Mouse (Mus musculus): ENCODE measurements around the gene Plod1. TPM values are rescaled to one million over a fixed set of nuclear protein-coding genes. Genes with fewer than 3 reads are reported as not detected.
"Not testable (repeated sequence)": the region's sequence is repeated elsewhere in the genome, so short reads cannot be mapped to it uniquely, and the experiment has no call there.

Plod1 gene
- total RNA-seq, 4 experiments from 2014 or later, result 31.2 to 44.5 (median 39.4) TPM

DNA sequence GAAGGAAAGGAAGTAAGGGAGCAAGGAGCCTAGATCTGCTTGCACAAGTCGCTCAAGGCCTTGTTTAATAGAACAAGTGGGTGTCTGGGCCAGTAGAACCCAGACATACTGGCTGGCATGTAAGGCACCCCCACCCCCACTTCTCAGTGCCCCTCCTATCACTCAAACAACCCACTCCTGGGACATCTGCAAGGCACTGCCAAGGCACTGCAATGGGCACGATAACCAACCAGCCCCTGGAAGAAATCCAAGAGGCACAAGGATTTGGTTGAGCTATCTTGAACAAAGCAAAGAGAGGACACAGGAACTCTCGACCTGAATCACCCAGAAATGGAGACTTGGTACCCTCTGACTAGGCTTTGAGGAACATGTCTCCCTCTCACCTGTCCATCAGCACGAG is 48.3 kb downstream of the Plod1 start:
- no peak for DNase-seq

DNA sequence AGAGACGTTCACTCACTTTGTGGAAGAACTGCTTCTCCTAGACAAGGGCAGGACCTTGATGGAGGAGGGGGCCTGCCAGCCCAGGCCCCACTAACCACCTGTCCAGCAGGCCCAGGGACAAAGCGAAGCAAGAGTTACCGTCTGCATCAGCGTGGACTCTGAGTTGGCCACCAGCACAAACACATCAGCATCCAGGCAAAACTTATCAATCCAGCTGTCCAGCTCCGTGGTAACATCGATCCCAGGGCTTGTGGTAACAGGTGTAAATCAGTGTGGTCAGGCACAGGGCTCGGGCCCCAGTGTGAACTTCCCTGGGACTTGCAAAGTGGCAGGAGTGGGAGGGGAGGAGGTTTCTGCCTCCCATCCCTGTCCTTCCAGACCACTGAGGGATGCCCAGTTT is 49.3 kb downstream of the Plod1 start:
- no peak for DNase-seq

DNA sequence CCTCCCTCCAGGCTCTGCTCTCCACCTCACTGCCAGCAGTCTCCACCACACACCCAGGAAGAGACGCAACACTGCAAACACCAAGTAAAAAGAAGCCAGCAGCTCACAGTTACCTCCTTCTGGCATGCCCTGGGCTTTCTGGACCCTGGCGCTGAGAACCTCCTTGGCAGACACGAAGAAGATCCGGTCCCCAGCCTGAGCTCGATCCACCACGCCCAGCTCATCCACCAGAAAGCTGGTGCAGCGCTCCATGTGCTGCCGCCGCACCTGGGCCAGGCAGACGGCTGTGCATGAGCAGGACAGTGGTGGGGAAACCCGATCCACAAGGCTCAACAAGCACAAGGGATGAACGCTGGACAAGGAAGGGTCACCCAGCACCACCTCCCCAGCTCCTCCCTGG is 50.4 kb downstream of the Plod1 start:
- no peak for DNase-seq

DNA sequence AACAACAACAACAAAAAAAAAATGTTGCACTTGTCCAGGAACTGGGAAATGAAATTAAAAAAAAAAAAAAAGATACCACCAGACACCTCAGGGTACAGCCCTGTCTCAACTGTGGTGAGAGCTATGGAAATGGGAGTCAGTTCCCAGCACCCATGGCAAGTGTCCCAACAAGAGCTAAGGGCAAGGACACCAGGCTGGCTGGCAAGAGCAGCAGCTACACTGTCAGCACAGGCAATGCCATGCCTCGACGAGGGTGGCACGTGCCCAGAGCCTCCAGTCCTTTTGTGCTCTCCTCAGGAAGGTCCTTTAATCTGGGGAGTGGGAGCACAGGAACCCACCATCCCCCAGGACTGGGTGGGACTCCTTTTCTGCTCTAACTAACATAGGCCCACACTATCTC is 52.4 kb downstream of the Plod1 start:
- no peak for DNase-seq

DNA sequence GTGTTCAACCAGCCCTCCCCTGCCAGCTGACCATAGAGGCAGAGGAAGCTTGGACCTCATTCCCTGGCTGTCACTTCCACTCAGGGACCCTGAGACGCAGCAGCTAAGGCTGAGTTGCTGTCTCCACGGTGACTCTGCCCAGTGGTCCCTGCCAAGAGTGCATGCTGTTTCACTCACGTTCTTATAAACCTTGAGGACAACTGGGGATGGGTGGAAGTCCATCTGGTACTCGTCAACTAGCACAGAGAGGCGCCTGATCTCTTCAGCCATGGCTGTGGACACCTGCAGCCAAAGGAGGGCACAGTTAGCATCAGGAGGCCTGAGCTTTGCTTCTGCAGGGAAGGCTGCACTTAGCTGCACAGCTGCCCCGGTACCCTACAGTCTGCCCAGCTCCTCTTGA is 53.5 kb downstream of the Plod1 start:
- DNase-seq, result no peak

DNA sequence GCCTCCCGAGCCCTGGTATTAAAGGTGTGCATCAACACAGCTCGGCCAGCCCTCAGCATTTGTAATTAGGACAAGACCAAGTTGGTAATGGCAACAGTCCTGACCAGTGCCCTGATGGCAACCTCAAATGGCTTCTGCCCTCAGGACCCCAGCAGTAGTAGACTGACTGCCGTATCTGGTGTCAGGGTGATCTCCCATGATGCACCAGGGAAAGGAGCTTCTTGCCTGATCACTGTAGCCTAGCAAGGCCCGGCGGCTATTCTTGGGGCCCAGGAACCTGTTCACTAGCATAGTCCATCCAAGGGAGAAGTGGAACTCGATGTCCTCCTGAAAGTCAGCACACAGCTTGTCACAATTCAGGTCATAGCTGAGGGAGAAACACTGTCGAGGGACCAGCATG is 54.8 kb downstream of the Plod1 start:
- DNase-seq, result no peak

DNA sequence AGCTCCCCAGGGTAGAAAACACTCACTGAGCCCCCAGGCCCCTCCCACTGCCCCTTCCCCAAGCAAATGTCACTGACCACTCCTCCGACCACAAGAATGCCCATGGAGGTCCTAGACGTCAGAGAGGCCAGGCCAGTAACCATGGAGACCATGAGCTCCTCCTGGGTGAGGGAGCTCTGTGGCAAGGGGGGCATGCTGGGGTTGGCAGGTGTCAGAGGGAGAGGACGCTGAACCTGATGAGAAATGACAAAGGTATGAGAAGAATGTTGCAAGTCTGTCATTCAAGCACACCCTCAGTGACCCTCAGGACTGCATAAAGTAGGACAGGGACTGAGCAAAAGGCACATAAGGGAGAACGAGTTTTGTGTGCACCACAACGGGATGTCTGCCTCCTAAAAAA is 56.7 kb downstream of the Plod1 start:
- DNase-seq, result no peak

DNA sequence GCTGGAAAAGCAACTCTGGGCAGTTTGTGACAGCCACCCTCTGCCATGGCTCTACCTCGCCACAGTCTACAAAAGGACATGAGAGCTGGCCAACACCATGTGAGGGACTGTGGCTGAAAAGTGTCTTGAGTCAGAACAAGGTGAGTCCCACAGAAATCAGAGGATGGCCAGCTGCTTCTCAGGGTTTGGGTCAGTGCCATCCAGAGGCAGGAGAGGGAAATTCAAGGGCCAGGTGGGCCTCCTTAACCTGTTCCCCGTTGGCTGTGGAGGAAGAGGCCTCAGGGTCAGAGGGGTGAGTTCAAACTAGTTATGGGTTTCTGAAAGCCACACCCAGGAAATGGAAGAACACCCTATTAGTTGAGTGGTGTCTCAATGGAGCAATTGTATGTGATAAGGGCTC is 57.1 kb downstream of the Plod1 start:
- DNase-seq, result no peak

DNA sequence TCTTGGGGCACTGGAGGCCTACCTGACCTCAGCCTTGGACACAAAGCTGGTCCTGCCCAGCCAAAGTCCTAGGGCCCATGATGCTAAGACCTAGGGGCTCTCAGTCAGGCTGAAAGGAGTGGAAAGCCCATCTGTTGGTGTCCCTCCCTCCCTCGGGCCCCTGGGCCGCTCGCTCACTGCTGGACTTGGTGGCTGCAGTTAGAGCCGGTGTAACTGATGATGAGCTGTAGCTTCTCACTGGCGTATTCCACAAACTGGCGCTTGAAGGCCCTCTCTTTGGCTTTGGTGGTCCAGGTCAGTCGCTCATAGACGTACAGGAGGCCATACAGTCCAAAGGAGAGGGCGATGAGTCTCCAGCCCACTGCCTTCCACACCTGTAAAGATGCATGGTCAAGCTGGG is 58.0 kb downstream of the Plod1 start:
- DNase-seq, result no peak

DNA sequence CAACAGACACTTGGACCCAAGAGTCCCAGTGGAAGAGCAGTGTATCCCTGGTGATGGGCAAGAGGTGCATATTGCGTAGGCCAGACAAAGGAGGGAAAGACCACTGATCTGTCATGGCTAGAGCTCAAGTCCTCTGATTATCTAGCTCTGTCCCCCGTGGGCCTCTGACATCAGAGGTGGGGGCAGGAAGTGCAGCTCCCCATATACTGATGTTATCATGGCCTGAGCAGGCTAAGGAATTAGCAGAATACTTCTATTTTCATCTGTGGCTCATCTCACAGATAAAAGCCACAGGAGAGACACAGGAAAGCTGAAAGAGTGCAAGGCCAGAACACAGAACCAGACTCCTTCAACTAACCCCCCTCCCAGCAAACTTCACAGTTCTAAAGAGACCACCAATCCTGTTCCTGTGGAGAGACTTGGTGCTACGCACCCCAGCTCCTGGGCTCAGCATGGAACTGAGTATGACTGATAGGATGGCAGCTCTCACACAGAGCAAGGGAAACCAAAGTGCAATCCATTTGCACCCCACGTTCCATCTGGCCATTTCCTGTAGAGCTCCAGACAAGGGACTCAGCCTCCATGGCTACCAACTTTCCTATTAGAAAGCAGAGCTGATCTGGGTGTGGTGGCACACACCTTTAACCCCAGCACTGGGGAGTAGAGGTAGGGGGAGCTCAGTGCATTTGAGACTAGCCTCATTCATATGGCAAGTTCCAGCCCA is 60.6 kb downstream of the Plod1 start:
- no peak for DNase-seq

DNA sequence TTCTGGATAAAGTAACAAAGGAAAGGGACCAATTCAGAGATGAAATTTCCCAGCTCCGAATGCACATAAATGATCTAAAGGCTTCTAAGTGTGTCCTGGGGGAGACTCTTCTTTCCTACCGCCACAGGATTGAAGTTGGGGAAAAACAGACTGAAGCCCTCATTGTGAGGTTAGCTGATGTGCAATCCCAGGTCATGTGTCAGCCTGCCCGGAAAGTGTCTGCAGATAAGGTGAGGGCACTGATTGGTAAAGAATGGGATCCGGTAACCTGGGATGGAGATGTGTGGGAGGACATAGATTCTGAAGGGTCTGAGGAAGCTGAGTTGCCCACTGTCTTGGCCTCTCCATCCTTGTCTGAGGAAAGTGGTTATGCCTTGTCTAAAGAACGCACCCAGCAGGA is 67.3 kb downstream of the Plod1 start:
- no peak for DNase-seq

DNA sequence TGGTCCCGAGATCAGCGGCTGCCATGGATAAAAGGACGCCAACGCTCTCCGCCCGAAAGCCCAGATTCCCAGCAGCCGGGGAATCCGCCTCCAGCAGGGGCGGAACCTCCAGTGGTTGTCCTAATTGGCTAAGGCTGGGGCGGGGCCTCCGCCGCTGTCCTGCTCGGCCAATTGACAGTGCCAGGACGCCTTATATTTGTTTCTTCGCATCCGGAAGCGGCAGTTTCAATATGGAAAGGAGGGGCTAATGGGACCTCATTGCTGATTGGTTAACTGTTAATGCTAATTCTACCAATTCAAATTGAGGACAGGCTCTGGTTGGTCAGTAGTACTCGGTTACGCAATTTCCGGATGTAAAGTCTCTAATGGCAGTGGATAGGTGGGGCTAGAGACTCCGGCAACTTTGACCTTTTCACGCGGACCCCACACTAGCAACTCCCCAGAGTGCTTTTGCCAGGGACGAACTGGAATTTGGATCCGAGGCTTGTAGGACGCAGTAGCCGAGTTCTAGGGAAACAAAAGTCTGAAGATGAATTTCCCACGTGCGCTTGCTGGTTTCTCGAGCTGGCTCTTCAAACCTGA is 68.0 kb downstream of the Plod1 start, which contains the start of the genes Miip and Fv1:
Miip (minus strand) TSS at position 367 of the 582 bp plus-strand sequence.
Fv1 (plus strand) TSS at position 530 of the 582 bp plus-strand sequence.
- DNase-seq, result peak; percentile 97

DNA sequence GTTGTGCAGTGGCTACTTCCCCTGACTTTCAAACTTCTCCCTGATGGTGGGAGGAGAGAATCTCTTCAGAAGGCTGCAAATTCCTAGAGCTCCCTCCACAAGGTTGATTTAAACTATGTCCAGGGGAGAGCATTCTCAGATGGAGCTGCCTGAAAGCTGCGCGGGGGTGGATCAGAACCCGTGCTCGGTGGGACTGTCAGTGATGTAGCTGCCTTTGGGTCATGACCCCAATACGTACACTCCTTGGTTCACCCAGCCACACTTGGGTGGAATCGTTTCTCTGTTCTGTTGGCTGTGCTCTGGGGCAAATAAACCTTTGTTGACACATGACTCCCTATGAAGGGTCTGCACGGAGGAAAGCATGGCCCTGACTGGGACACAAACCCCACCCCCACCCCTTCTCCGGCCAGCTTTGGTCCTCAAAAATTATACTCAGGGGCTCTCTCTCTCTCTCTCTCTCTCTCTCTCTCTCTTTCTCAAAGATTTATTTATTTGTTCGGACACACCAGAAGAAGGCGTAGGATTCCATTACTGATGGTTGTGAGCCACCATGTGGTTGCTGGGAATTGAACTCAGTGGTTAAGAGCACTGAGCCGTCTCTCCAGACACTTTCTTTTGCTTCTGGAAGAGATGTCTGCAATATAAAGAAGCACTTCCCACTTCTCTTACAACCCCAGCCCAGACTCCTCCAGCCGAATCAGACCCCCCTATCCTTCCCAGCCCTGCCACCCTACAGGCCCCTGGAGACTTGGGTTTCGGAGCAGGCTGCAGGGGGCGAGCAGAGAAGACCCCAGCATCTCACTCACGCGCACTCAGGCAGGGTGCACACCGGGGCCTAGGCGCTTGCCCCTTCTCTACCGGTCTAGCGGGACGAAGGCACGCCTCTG is 68.8 kb downstream of the Plod1 start:
- DNase-seq, result no peak

DNA sequence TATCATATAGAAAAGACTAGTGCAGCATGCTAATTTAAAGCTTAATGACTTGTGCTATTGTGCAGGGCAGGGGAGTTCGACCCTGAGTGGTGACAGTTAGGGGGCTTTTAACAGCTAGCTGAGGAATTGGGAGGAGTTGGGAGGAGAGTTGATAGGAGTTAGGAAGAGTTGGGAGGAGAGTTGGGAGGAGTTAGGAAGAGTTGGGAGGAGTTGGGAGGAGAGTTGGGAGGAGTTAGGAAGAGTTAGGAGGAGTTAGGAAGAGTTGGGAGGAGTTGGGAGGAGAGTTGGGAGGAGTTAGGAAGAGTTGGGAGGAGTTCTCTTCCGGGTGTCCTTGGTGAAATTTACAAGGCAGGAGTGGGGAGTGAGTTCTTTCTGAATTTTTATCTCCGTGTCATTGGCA is 69.8 kb downstream of the Plod1 start:
- not testable (repeated sequence) for DNase-seq

DNA sequence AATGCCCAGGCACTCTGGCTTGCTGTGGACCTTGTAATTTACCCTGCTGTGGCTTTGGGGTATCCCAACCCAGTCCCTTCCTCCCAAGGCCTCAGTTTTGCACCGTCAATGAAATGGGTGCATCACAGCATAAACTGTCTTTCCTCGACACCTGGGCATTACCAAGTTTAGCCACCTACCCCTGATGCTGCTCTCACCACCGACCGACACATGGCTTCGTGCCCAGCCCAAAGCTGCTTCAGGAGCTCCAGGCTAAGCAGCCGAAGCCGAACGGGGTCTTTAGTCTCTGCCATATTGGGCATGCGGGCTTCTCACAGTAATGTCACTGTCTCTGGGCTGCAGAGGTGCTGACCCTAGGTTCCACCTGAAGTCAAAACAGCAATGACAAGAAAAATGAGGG is 70.5 kb downstream of the Plod1 start:
- DNase-seq, result no peak

DNA sequence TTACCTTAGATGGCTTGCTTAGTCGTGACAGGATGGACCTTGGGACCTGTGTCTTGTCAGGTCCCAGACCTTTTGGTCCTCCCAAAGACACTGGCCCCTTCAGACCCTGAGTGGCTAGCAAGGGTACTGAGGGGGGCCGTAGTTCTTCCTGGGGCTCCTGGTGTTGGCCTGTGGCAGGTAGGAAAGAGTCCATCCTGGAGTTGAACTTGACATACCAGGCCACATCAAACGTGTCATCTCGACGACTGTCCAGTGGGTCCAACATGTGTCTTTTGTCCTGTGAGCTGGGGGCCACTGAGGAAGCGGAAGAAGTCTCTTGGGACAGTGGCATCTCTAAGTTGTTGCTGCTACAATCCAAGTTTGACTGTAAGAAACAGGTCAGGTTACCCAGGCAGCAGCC is 70.9 kb downstream of the Plod1 start:
- DNase-seq, result no peak

DNA sequence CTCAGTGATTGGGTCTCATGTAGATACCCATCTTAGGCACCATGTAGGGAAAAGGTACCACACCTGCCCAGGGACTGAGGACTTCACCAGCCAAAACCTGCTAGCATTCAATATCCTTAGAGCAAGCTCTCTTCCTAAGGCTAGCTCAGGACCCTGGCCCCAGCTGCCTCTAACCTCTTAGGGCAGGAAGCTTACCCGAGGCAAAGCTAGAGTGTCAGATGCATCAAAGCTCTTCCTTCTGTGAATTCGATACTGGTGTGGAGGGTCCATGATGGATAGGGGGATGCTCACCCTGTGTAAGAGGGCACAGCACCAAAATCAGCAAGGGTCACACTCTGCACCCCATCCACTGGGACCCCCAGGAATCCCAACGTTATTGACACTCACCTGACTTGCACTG is 74.5 kb downstream of the Plod1 start:
- no peak for DNase-seq

Other genes with a start within 250 kb of the Plod1 start
- under 1 TPM; 0.10 to 0.20 (median 0.12) TPM for gene Zfp534, start 234.2 kb downstream of the Plod1 start, total RNA-seq (2022)
- 1 to 10 TPM; 4.5 to 8.1 (median 5.5) TPM for gene Zfp984, start 127.0 kb downstream of the Plod1 start, total RNA-seq (2022)
- 10 to 100 TPM; 36.0 to 78.9 (median 42.2) TPM for gene Zfp933, start 88.4 kb downstream of the Plod1 start, total RNA-seq (2022)
- gene Miip, start 68.0 kb downstream of the Plod1 start, total RNA-seq (2022), result 10 to 100 TPM; 18.4 to 33.8 (median 29.1) TPM
- gene Fv1, start 67.8 kb downstream of the Plod1 start, total RNA-seq (2022), result 10 to 100 TPM; 10.8 to 16.2 (median 13.3) TPM
- gene Mfn2, start 32.1 kb downstream of the Plod1 start, total RNA-seq (2022), result 100 to 1,000 TPM; 119 to 236 (median 168) TPM
- gene 2510039O18Rik, start 4.1 kb upstream of the Plod1 start, total RNA-seq (2022), result 10 to 100 TPM; 45.5 to 52.4 (median 47.4) TPM
- gene Nppb, start 49.0 kb upstream of the Plod1 start, total RNA-seq (2022), result under 1 TPM in 1 of 4 experiments, not detected in 3; 0.40 TPM
- gene Nppa, start 64.0 kb upstream of the Plod1 start, total RNA-seq (2022), result not detected
- 10 to 100 TPM; 10.1 to 20.4 (median 15.8) TPM for gene Clcn6, start 102.1 kb upstream of the Plod1 start, total RNA-seq (2022)
- gene Mthfr, start 102.3 kb upstream of the Plod1 start, total RNA-seq (2022), result 10 to 100 TPM; 24.2 to 51.9 (median 36.7) TPM
- gene Agtrap, start 151.3 kb upstream of the Plod1 start, total RNA-seq (2022), result 100 to 1,000 TPM; 117 to 136 (median 124) TPM
- gene Mad2l2, start 193.6 kb upstream of the Plod1 start, total RNA-seq (2022), result 10 to 100 TPM; 24.5 to 32.7 (median 28.9) TPM
- gene Draxin, start 193.9 kb upstream of the Plod1 start, total RNA-seq (2022), result under 1 TPM; 0.06 to 0.15 (median 0.12) TPM
- gene Fbxo6, start 215.4 kb upstream of the Plod1 start, total RNA-seq (2022), result 10 to 100 TPM; 50.2 to 84.6 (median 64.4) TPM
- 10 to 100 TPM; 15.3 to 41.5 (median 26.8) TPM for gene Fbxo44, start 223.7 kb upstream of the Plod1 start, total RNA-seq (2022)
- 10 to 100 TPM in 3 of 4 experiments, 1 to 10 TPM in 1; 9.8 to 15.7 (median 13.4) TPM for gene Fbxo2, start 223.9 kb upstream of the Plod1 start, total RNA-seq (2022)